In the genomic region with DNA sequence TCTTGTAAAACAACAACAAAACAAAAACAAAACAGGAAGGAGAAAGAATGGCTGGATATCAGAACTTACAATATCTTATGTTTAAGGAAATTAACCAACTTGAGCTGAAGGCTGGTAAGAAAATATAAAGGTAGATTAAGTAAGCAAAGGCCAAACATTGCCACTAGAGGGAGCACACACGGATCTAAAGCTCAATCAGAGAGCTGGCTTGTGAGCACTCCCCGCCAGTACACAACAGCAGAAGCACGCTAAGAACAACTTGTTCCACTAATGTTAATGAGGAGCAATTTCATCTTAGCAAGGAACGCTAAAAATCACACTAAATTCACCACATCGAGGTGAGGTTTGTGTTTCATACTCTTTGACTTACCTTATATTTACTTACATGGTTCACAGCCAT, we compare ENCODE assay signal across 8 mouse cellular contexts. TPM values are rescaled to one million over a fixed set of nuclear protein-coding genes. Genes with fewer than 3 reads are reported as not detected.
A peak's percentile ranks its signal among the peaks of the same experiment; 100 is the strongest.
DNase-seq lines count a peak whose midpoint lies in the region; ATAC-seq and TF ChIP-seq lines count a peak whose summit lies in the region.

No protein-coding gene starts in this region.

- intact Hi-C loops in gastrocnemius, adult 2 months (cut with DNase I) = loop anchor here (5.0 kb wide), 1 partner anchor 149 kb away; no protein-coding TSS in a partner anchor

- H3K4me2 ChIP-seq in embryonic facial prominence, embryonic 11.5 days (ENCODE audit: low read depth, low read length) = no peak overlapping the region

- no peak overlapping the region for H3K27ac ChIP-seq in gastrocnemius, adult 2 months
- no peak overlapping the region for H3K27ac ChIP-seq in embryonic facial prominence, embryonic 11.5 days (replicated peaks; ENCODE audit: low read depth, low read length)

- no peaks in the 10 kb centered on the region for H3K9me3 ChIP-seq in embryonic facial prominence, embryonic 11.5 days (replicated peaks; ENCODE audit: control insufficient read depth, low read length)

- no peaks in the 10 kb centered on the region for H3K27me3 ChIP-seq in embryonic facial prominence, embryonic 11.5 days (ENCODE audit: control insufficient read depth, insufficient read depth, low read length)

- peak; percentile 76 for TF ChIP-seq CTCF in gastrocnemius, adult 2 months (IDR thresholded peaks at IDR 0.05)

- 30% methylated on average over 5 of the region's 5 CpGs for WGBS in embryonic facial prominence, embryonic 11.5 days

- no peak overlapping the region for H3K9ac ChIP-seq in embryonic facial prominence, embryonic 11.5 days (replicated peaks; ENCODE audit: low read length)

- peak; percentile 45 for DNase-seq in gastrocnemius, adult 2 months
- DNase-seq in gastrocnemius, postnatal 25 days = no peak
- peak; percentile 45 for DNase-seq in urinary bladder, postnatal 14 days (ENCODE audit: low spot score)
- no peak for DNase-seq in urinary bladder, adult 18-20 months (ENCODE audit: low spot score in 2 of 2)
- DNase-seq in embryonic facial prominence, embryonic 11.5 days (ENCODE audit: low spot score) = peak; percentile 82
- peak; percentile 79 for DNase-seq in layer of hippocampus, adult 11-12 months (ENCODE audit: low spot score)

- no peak for ATAC-seq in embryonic facial prominence, embryonic 11.5 days (replicated peaks; ENCODE audit: insufficient number of reproducible peaks, low FRiP score, low TSS enrichment, low read depth)
- ATAC-seq in megakaryocyte-erythroid progenitor cell, adult 5-6 weeks (replicated peaks; ENCODE audit: low FRiP score, low TSS enrichment, poor library complexity, severe bottlenecking) = peak; percentile 78
- no peak for ATAC-seq in granulocyte monocyte progenitor cell, adult 5-6 weeks (replicated peaks; ENCODE audit: poor library complexity, severe bottlenecking)

- peaks cover 2% of the 10 kb centered on the region for H3K36me3 ChIP-seq in embryonic facial prominence, embryonic 11.5 days (replicated peaks; ENCODE audit: control insufficient read depth, insufficient read depth, low read depth, low read length)

- no peaks in the 10 kb centered on the region for H3K4me1 ChIP-seq in embryonic facial prominence, embryonic 11.5 days (ENCODE audit: control insufficient read depth, insufficient read depth, low read length)

- H3K4me3 ChIP-seq in gastrocnemius, adult 2 months = no peak overlapping the region
- H3K4me3 ChIP-seq in embryonic facial prominence, embryonic 11.5 days (ENCODE audit: low read depth, low read length) = no peak overlapping the region

RNA-seq across cellular contexts. Expression of a gene that starts 29.1 kb away (rescaled TPM):
- total RNA-seq in gastrocnemius, adult 2 months (2021) = 100 to 1,000 TPM in 1 of 2 experiments, 10 to 100 TPM in 1; 93.4 to 102 TPM
- 10 to 100 TPM; 84.3 to 86.1 TPM for total RNA-seq in gastrocnemius, postnatal 25 days (2021)
- polyA plus RNA-seq in embryonic facial prominence, embryonic 11.5 days (2014; fragmentation: Nextera tagmentation; extraction: Ambion mirVana) = 143 and 148 TPM in 2 replicates
- 86.6 and 122 TPM in 2 replicates for total RNA-seq in megakaryocyte-erythroid progenitor cell, adult 5-6 weeks (2014; fragmentation: Nextera tagmentation)
- 45.2 and 61.0 TPM in 2 replicates for total RNA-seq in megakaryocyte-erythroid progenitor cell, adult 5-6 weeks (2017)
- 106 and 107 TPM in 2 replicates for total RNA-seq in granulocyte monocyte progenitor cell, adult 5-6 weeks (2014; fragmentation: Nextera tagmentation)
- total RNA-seq in granulocyte monocyte progenitor cell, adult 5-6 weeks (2017) = 76.1 and 89.2 TPM in 2 replicates

RNA-seq across cellular contexts. Expression of a gene that starts 52.1 kb away (rescaled TPM):
- 1 to 10 TPM; 5.1 to 9.8 TPM for total RNA-seq in gastrocnemius, adult 2 months (2021)
- total RNA-seq in gastrocnemius, postnatal 25 days (2021) = 1 to 10 TPM in 1 of 2 experiments, under 1 TPM in 1; 0.88 to 5.0 TPM
- 0.34 and 0.45 TPM in 2 replicates for polyA plus RNA-seq in embryonic facial prominence, embryonic 11.5 days (2014; fragmentation: Nextera tagmentation; extraction: Ambion mirVana)
- total RNA-seq in megakaryocyte-erythroid progenitor cell, adult 5-6 weeks (2014; fragmentation: Nextera tagmentation) = not detected in 2 replicates
- total RNA-seq in megakaryocyte-erythroid progenitor cell, adult 5-6 weeks (2017) = not detected in 2 replicates
- total RNA-seq in granulocyte monocyte progenitor cell, adult 5-6 weeks (2014; fragmentation: Nextera tagmentation) = 0.37 TPM in 1 of 2 replicates, not detected in the other
- not detected in 2 replicates for total RNA-seq in granulocyte monocyte progenitor cell, adult 5-6 weeks (2017)

Comparison
In these comparisons a context has a peak if more than half of its experiments do, and no peak if none do; other contexts are left out.
1. DNase-seq: peak in gastrocnemius, adult 2 months (single experiment), urinary bladder, postnatal 14 days (single experiment), embryonic facial prominence, embryonic 11.5 days (single experiment) and layer of hippocampus, adult 11-12 months (single experiment); none in gastrocnemius, postnatal 25 days (single experiment) and urinary bladder, adult 18-20 months (0 of 2).